Mouse (Mus musculus): ENCODE measurements around the gene Olfr1270. TPM values are rescaled to one million over a fixed set of nuclear protein-coding genes. Genes with fewer than 3 reads are reported as not detected.

Gene Olfr1270
- polyA plus RNA-seq, 1 experiment from 2014 or later = not detected

Other genes starting within 250 kb of the Olfr1270 start
- gene Olfr1258, start 225.8 kb downstream of the Olfr1270 start, polyA plus RNA-seq (2015; fragmentation: Nextera tagmentation; extraction: Ambion mirVana) = not detected in 2 replicates
- not detected in 2 replicates for gene Olfr1259, start 204.4 kb downstream of the Olfr1270 start, polyA plus RNA-seq (2015; fragmentation: Nextera tagmentation; extraction: Ambion mirVana)
- gene Olfr1260, start 178.8 kb downstream of the Olfr1270 start, polyA plus RNA-seq (2015; fragmentation: Nextera tagmentation; extraction: Ambion mirVana) = not detected in 2 replicates
- gene Olfr1261, start 161.9 kb downstream of the Olfr1270 start, polyA plus RNA-seq (2015; fragmentation: Nextera tagmentation; extraction: Ambion mirVana) = not detected in 2 replicates
- gene Olfr1262, start 152.9 kb downstream of the Olfr1270 start, polyA plus RNA-seq (2015; fragmentation: Nextera tagmentation; extraction: Ambion mirVana) = not detected in 2 replicates
- gene Olfr1263, start 141.0 kb downstream of the Olfr1270 start, polyA plus RNA-seq (2015; fragmentation: Nextera tagmentation; extraction: Ambion mirVana) = not detected in 2 replicates
- gene Olfr1264, start 127.5 kb downstream of the Olfr1270 start, polyA plus RNA-seq (2015; fragmentation: Nextera tagmentation; extraction: Ambion mirVana) = not detected in 2 replicates
- gene Olfr1265, start 117.8 kb downstream of the Olfr1270 start, polyA plus RNA-seq (2015; fragmentation: Nextera tagmentation; extraction: Ambion mirVana) = not detected in 2 replicates
- not detected in 2 replicates for gene Olfr140, start 89.5 kb downstream of the Olfr1270 start, polyA plus RNA-seq (2015; fragmentation: Nextera tagmentation; extraction: Ambion mirVana)
- gene Olfr1269, start 31.7 kb downstream of the Olfr1270 start, polyA plus RNA-seq (2015; fragmentation: Nextera tagmentation; extraction: Ambion mirVana) = not detected in 2 replicates
- not detected in 2 replicates for gene Olfr32, start 10.8 kb downstream of the Olfr1270 start, polyA plus RNA-seq (2015; fragmentation: Nextera tagmentation; extraction: Ambion mirVana)
- gene Olfr1506, start 71.4 kb upstream of the Olfr1270 start, polyA plus RNA-seq (2015; fragmentation: Nextera tagmentation; extraction: Ambion mirVana) = 0.05 TPM in 1 of 2 replicates, not detected in the other
- not detected in 2 replicates for gene Olfr142, start 104.5 kb upstream of the Olfr1270 start, polyA plus RNA-seq (2015; fragmentation: Nextera tagmentation; extraction: Ambion mirVana)
- gene Olfr1271, start 117.9 kb upstream of the Olfr1270 start, polyA plus RNA-seq (2015; fragmentation: Nextera tagmentation; extraction: Ambion mirVana) = not detected in 2 replicates
- not detected in 2 replicates for gene Olfr1272, start 139.8 kb upstream of the Olfr1270 start, polyA plus RNA-seq (2015; fragmentation: Nextera tagmentation; extraction: Ambion mirVana)
- gene Gm13769, start 169.1 kb upstream of the Olfr1270 start, polyA plus RNA-seq (2015; fragmentation: Nextera tagmentation; extraction: Ambion mirVana) = not detected in 2 replicates
- not detected in 2 replicates for gene Olfr1274-ps, start 245.6 kb upstream of the Olfr1270 start, polyA plus RNA-seq (2015; fragmentation: Nextera tagmentation; extraction: Ambion mirVana)